Mouse (Mus musculus) lung, adult 18-20 months (tissue): Measurements from ENCODE around the gene Dydc2.
A peak's percentile ranks its signal among the peaks of the same experiment; 100 is the strongest.

Source experiments
- DNase-seq, 2 experiments: peaks; one replicate each; pipeline ENCODE4 v3.0.0; 2022; ENCODE audit warnings: mixed read lengths in 2 of 2

Dydc2 gene

GRCm38 (mm10) chr14:41069108-41069507 is at the start of gene Dydc2:
Dydc2 (minus strand) TSS chr14:41069208.
- DNase-seq, result no peak

GRCm38 (mm10) chr14:41116271-41116670 is 47.3 kb upstream of the Dydc2 start:
- DNase-seq, result no peak

GRCm38 (mm10) chr14:41112944-41113343 is 43.9 kb upstream of the Dydc2 start:
- no peak for DNase-seq

- DNase-seq, result no peak
Measured at GRCm38 (mm10) chr14:41111031-41111668, 42.1 kb upstream of the Dydc2 start.

GRCm38 (mm10) chr14:41104853-41105444 is 35.9 kb upstream of the Dydc2 start, which contains the start of gene Mat1a:
Mat1a (plus strand) TSS chr14:41105035.
- DNase-seq, result peak; percentile 71 to 77

GRCm38 (mm10) chr14:41102269-41102668 is 33.3 kb upstream of the Dydc2 start:
- DNase-seq, result no peak

- no peak for DNase-seq
Measured at GRCm38 (mm10) chr14:41101242-41101641, 32.2 kb upstream of the Dydc2 start.

GRCm38 (mm10) chr14:41100712-41101111 is 31.7 kb upstream of the Dydc2 start:
- DNase-seq, result peak in 1 of 2 experiments; percentile 14

- no peak for DNase-seq
Measured at GRCm38 (mm10) chr14:41098726-41099125, 29.7 kb upstream of the Dydc2 start.

GRCm38 (mm10) chr14:41096296-41096860 is 27.4 kb upstream of the Dydc2 start:
- DNase-seq, result no peak

GRCm38 (mm10) chr14:41094114-41094513 is 25.1 kb upstream of the Dydc2 start:
- no peak for DNase-seq

- DNase-seq, result peak; percentile 28 to 48
Measured at GRCm38 (mm10) chr14:41090777-41091176, 21.8 kb upstream of the Dydc2 start.

- DNase-seq, result peak in 1 of 2 experiments; percentile 5
Measured at GRCm38 (mm10) chr14:41087509-41087908, 18.5 kb upstream of the Dydc2 start.

GRCm38 (mm10) chr14:41082408-41082807 is 13.4 kb upstream of the Dydc2 start:
- DNase-seq, result no peak

GRCm38 (mm10) chr14:41072944-41073275 is 3.9 kb upstream of the Dydc2 start:
- no peak for DNase-seq

GRCm38 (mm10) chr14:41072229-41072943 is 3.4 kb upstream of the Dydc2 start, which contains the start of gene Dydc1:
Dydc1 (plus strand) TSS chr14:41072911.
- DNase-seq, result peak; percentile 61 to 70

- DNase-seq, result no peak
Measured at GRCm38 (mm10) chr14:41070343-41070742, 1.3 kb upstream of the Dydc2 start.

GRCm38 (mm10) chr14:41066416-41066815 is 2.6 kb downstream of the Dydc2 start:
- no peak for DNase-seq

- no peak for DNase-seq
Measured at GRCm38 (mm10) chr14:41065168-41065567, 3.8 kb downstream of the Dydc2 start.

GRCm38 (mm10) chr14:41053190-41053589 is 15.8 kb downstream of the Dydc2 start:
- DNase-seq, result peak in 1 of 2 experiments; percentile 5

- no peak for DNase-seq
Measured at GRCm38 (mm10) chr14:41052481-41052880, 16.5 kb downstream of the Dydc2 start.

GRCm38 (mm10) chr14:41050471-41050870 is 18.5 kb downstream of the Dydc2 start:
- no peak for DNase-seq

GRCm38 (mm10) chr14:41047402-41047801 is 21.6 kb downstream of the Dydc2 start:
- no peak for DNase-seq
